Mouse (Mus musculus) Patski (cell line): Measurements from ENCODE around the gene Prrt1. TPM values are rescaled to one million over a fixed set of nuclear protein-coding genes. Genes with fewer than 3 reads are reported as not detected.
A peak's percentile ranks its signal among the peaks of the same experiment; 100 is the strongest.

Experiments used
- ATAC-seq: fragments of 100-300 bp; one replicate; pipeline ENCODE4 v1.8.0; 2021
- CTCF ChIA-PET: fragments of 350-600 bp; sonication (Branson Sonifier 250); formaldehyde crosslinking; loops from one replicate; lab custom pipeline; 2022; ENCODE audit warnings: inconsistent platforms; lab: Charles Lee
- POLR2A ChIA-PET: fragments of 350-600 bp; sonication (Branson Sonifier 250); formaldehyde crosslinking; loops from one replicate; lab custom pipeline; 2022; ENCODE audit warnings: antibody characterized with exemption, inconsistent platforms; lab: Charles Lee
- DNase-seq: peaks from one replicate; pipeline ENCODE4 v3.0.0-alpha.2; 2011; ENCODE audit warnings: low read depth, low spot score
- H3K27me3 ChIP-seq: fragments of 371-371 bp; one replicate; pipeline ENCODE4 v1.5.1; 2021
- CTCF ChIP-seq: fragments of 100-300 bp; IDR thresholded peaks from one replicate; pipeline ENCODE4 v1.5.1; 2021
- in situ Hi-C: fragments of 300-500 bp; cut with MboI; formaldehyde crosslinking; loops from 3 replicates; pipeline ENCODE4 v1.11.1; 2018; ENCODE audit warnings: low pct_unique_long_range_greater_than_20kb, mixed read lengths
- polyA plus RNA-seq: library from polyadenylated mRNA; unstranded; gene quantifications from one replicate; pipeline ENCODE4 v1.2.3, GENCODE M21; 2021

Prrt1 gene
- polyA plus RNA-seq, 1 experiment from 2014 or later, result 6.7 TPM

GRCm38 (mm10) chr17:34639461-34640255, 10.3 kb downstream of the Prrt1 start:
- no peak for TF ChIP-seq CTCF
- ChIA-PET POLR2A (interaction anchor here (1.1 to 2.0 kb wide), 2 partner anchors 12 to 20 kb away, joined by 5 to 7 read pairs; partner anchors contain the start of gene Ppt2), CTCF (interaction anchor here (1.8 kb wide), 1 partner anchor 11 kb away, joined by 4 read pairs; the partner anchor contains the start of genes Ppt2 and Prrt1)
- no peak for ATAC-seq
- no peaks in the 10 kb centered on the region for H3K27me3 ChIP-seq
- no peak for DNase-seq
- in situ Hi-C loops, result loop anchor here (25.0 kb wide), 1 partner anchor 498 kb away; the partner anchor contains the start of genes Apom, Bag6 and D17H6S53E

GRCm38 (mm10) chr17:34640778-34641601, 11.7 kb downstream of the Prrt1 start:
- CTCF ChIA-PET, result interaction anchor here (1.2 to 1.8 kb wide), 3 partner anchors 9 to 14 kb away, joined by 3 to 4 read pairs (median 4); partner anchors contain the start of genes Ppt2 and Prrt1
- peak; percentile 58 for ATAC-seq
- DNase-seq, result peak; percentile 70
- no peaks in the 10 kb centered on the region for H3K27me3 ChIP-seq
- POLR2A ChIA-PET, result interaction anchor here (1.1 to 2.0 kb wide), 2 partner anchors 13 to 21 kb away, joined by 4 to 7 read pairs; no protein-coding TSS in a partner anchor
- in situ Hi-C loops, result loop anchor here (25.0 kb wide), 1 partner anchor 496 kb away; the partner anchor contains the start of genes Apom, Bag6 and D17H6S53E
- TF ChIP-seq CTCF, result no peak

DNA sequence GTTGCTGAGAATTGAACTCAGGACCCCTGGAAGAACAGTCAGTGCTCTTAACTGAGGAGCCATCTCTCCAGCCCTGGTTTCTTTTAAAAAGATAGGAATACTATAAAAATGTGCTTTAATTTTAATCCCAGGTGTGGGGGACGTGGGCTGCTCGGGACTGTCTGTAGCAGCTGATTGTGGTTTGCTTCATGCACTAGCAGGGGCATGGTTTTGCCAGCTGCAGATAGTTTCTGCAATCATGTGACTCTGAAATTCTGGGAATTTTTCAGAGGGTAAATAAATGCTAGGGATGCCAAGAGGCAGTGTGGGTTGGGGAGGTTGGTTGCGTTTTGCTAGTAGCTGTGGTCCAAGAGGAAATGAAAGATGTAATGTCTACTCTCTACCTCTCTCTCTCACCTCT, 12.6 kb downstream of the Prrt1 start:
- ChIA-PET POLR2A (interaction anchor here (1.1 to 1.3 kb wide), 2 partner anchors 14 to 55 kb away, joined by 4 read pairs; no protein-coding TSS in a partner anchor), CTCF (interaction anchor here (1.2 kb wide), 1 partner anchor 8 kb away, joined by 3 read pairs; no protein-coding TSS in a partner anchor)
- DNase-seq (no peak), ATAC-seq (no peak)
- no peaks in the 10 kb centered on the region for H3K27me3 ChIP-seq
- in situ Hi-C loops, result loop anchor here (25.0 kb wide), 1 partner anchor 495 kb away; the partner anchor contains the start of genes Apom, Bag6 and D17H6S53E
- TF ChIP-seq CTCF, result no peak

- DNase-seq, result no peak
- no peak for ATAC-seq
- POLR2A ChIA-PET, result no interaction called here
- in situ Hi-C loops, result loop anchor here (25.0 kb wide), 1 partner anchor 494 kb away; the partner anchor contains the start of genes Apom, Bag6 and D17H6S53E
- H3K27me3 ChIP-seq, result no peaks in the 10 kb centered on the region
- CTCF ChIA-PET, result interaction anchor here (1.3 to 1.9 kb wide), 2 partner anchors 17 to 25 kb away, joined by 3 to 6 read pairs; no protein-coding TSS in a partner anchor
- TF ChIP-seq CTCF, result no peak
Observed at GRCm38 (mm10) chr17:34643379-34643778, 14.0 kb downstream of the Prrt1 start.

GRCm38 (mm10) chr17:34643944-34644343, 14.6 kb downstream of the Prrt1 start:
- ATAC-seq (no peak), DNase-seq (no peak)
- ChIA-PET CTCF (interaction anchor here (0.6 to 1.9 kb wide), 6 partner anchors 8 to 68 kb away, joined by 3 to 6 read pairs (median 4); partner anchors contain the start of genes Ppt2 and Prrt1), POLR2A (interaction anchor here (1.0 kb wide), 1 partner anchor 42 kb away, joined by 3 read pairs; no protein-coding TSS in a partner anchor)
- in situ Hi-C loops, result loop anchor here (25.0 kb wide), 1 partner anchor 493 kb away; the partner anchor contains the start of genes Apom, Bag6 and D17H6S53E
- no peaks in the 10 kb centered on the region for H3K27me3 ChIP-seq
- no peak for TF ChIP-seq CTCF

- CTCF ChIA-PET, result interaction anchor here (0.6 to 1.9 kb wide), 7 partner anchors 9 to 67 kb away, joined by 3 to 6 read pairs (median 4); partner anchors contain the start of genes Ppt2 and Prrt1
- ATAC-seq (peak; percentile 41), DNase-seq (peak; percentile 86)
- no peaks in the 10 kb centered on the region for H3K27me3 ChIP-seq
- in situ Hi-C loops, result loop anchor here (25.0 kb wide), 1 partner anchor 493 kb away; the partner anchor contains the start of genes Apom, Bag6 and D17H6S53E
- POLR2A ChIA-PET, result interaction anchor here (1.0 kb wide), 1 partner anchor 42 kb away, joined by 3 read pairs; no protein-coding TSS in a partner anchor
- no peak for TF ChIP-seq CTCF
Observed at GRCm38 (mm10) chr17:34644608-34645007, 15.3 kb downstream of the Prrt1 start, which contains the start of gene Fkbpl. Gene Fkbpl, plus strand, starts transcription at chr17:34644764.

DNA sequence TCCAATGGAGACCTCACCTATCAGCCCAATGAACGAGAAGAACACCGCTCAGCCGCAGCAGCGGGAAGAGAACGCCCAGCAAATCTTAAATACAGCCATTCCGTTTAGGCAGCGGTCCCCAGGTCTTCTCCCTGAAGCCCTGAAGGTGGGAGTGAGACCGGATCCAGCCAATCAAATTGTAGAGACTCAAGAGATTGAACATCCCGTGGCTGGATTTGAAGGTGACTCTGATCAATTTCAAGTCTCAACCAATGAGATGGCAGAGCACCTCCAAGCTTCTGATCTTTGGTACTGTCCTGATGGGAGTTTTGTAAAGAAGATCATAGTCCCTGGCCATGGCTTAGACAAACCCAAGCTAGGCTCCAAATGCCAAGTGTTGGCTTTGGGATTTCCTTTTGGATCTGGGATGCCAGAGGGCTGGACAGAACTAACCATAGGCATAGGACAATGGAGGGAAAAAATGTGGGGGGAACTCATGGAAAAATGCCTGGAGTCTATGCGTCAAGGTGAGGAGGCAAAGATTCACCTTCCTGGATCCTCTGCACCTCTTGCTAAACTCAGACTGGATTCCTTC, 16.0 kb downstream of the Prrt1 start:
- POLR2A ChIA-PET, result interaction anchor here (1.0 kb wide), 1 partner anchor 43 kb away, joined by 3 read pairs; no protein-coding TSS in a partner anchor
- CTCF ChIA-PET, result interaction anchor here (1.1 to 1.7 kb wide), 4 partner anchors 10 to 67 kb away, joined by 3 to 4 read pairs (median 4); partner anchors contain the start of genes Ppt2 and Prrt1
- ATAC-seq (no peak), DNase-seq (no peak)
- H3K27me3 ChIP-seq, result no peaks in the 10 kb centered on the region
- no peak for TF ChIP-seq CTCF
- in situ Hi-C loops, result loop anchor here (25.0 kb wide), 1 partner anchor 492 kb away; the partner anchor contains the start of genes Apom, Bag6 and D17H6S53E

DNA sequence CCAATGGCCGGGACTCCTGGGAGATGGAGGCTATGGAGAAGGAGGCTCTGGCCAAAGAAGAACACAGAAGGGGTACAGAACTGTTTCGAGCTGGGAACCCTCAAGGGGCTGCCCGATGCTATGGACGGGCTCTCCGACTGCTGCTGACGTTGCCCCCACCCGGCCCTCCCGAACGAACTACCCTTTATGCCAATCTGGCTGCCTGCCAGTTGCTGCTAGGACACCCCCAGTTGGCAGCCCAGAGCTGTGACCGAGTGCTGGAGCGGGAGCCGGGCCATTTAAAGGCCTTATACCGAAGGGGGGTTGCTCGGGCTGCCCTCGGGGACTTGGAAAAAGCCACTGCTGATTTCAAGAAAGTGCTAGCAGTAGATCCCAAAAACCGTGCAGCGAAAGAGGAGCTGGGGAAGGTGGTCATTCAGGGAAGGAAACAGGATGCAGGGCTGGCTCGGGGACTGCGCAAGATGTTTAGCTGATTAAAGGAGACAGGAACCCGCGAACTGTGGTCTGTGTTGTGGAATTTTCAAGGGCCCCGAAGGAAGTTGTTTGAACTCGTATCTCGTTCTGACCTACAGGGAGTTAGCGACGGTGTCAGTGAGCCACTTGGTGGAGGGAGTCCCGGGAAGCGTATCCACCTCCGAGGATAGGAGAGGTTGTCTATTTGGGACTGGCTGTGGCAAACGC, 16.6 kb downstream of the Prrt1 start:
- no peaks in the 10 kb centered on the region for H3K27me3 ChIP-seq
- POLR2A ChIA-PET, result no interaction called here
- ATAC-seq (no peak), DNase-seq (no peak)
- no peak for TF ChIP-seq CTCF
- in situ Hi-C loops, result loop anchor here (25.0 kb wide), 1 partner anchor 491 kb away; the partner anchor contains the start of genes Apom, Bag6 and D17H6S53E
- CTCF ChIA-PET, result no interaction called here
